Mouse (Mus musculus): ENCODE data around the gene Rab4a. TPM values are rescaled to one million over a fixed set of nuclear protein-coding genes. Genes with fewer than 3 reads are reported as not detected.
A peak's percentile ranks its signal among the peaks of the same experiment; 100 is the strongest.
"Not testable (repeated sequence)": the region's sequence is repeated elsewhere in the genome, so short reads cannot be mapped to it uniquely, and the experiment has no call there.

The Rab4a gene
- polyA plus RNA-seq, 1 experiment: 48.0 TPM

DNA sequence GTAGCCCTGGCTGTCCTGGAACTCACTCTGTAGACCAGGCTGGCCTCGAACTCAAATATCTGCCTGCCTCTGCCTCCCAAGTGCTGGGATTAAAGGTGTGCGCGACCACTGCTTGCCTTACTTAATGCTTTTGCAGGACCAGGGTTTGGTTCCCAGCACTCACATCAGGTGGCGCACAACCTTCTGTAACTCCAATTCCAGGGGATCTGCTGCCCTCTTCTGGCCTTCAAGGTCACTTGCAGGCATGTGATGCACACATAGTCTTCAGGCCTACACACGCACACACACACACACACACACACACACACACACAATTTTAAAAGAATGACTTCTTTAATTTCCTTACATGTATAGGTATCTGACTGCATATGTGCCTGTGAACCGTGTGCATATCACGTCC is 4.9 kb upstream of the Rab4a start:
- DNase-seq (ENCODE audit: low read depth): no peak
- no peak for TF ChIP-seq POLR2A (IDR thresholded peaks at IDR 0.05; ENCODE audit: borderline replicate concordance, extremely low read depth, insufficient read depth, insufficient read length, poor library complexity, severe bottlenecking)
- TF ChIP-seq CTCF (IDR thresholded peaks at IDR 0.05; ENCODE audit: borderline replicate concordance, extremely low read depth, insufficient read depth, insufficient read length): 0 out of 2 replicates have a peak, but pooled peaks have one; percentile 5

GRCm38 (mm10) chr8:123801538-123801937 is 4.2 kb upstream of the Rab4a start:
- DNase-seq (ENCODE audit: low read depth): no peak
- TF ChIP-seq CTCF (IDR thresholded peaks at IDR 0.05; ENCODE audit: borderline replicate concordance, extremely low read depth, insufficient read depth, insufficient read length): no peak
- TF ChIP-seq POLR2A (IDR thresholded peaks at IDR 0.05; ENCODE audit: borderline replicate concordance, extremely low read depth, insufficient read depth, insufficient read length, poor library complexity, severe bottlenecking): no peak

GRCm38 (mm10) chr8:123803639-123804038 is 2.1 kb upstream of the Rab4a start:
- TF ChIP-seq CTCF (IDR thresholded peaks at IDR 0.05; ENCODE audit: borderline replicate concordance, extremely low read depth, insufficient read depth, insufficient read length) (no peak), POLR2A (IDR thresholded peaks at IDR 0.05; ENCODE audit: borderline replicate concordance, extremely low read depth, insufficient read depth, insufficient read length, poor library complexity, severe bottlenecking) (no peak)
- no peak for DNase-seq (ENCODE audit: low read depth)

DNA sequence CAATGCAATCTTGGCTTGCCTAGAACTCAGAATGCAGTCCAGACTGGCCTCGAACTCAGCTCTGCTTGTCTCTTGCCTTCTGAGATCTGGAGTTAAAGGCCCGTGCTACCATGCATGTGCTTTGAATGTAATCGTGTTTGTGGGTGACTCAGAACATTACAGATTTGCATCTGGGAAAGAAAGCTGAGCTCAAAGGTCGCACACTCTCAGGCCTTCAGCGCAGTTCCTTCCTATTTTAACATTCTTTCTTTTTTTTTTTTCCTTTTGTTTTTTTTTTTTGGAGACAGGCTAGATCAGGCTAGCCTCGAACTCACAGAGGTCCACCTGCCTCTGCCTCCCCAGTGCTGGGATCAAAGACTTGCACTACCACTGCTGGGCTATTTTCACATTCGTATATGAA is 1.2 kb upstream of the Rab4a start:
- TF ChIP-seq POLR2A (IDR thresholded peaks at IDR 0.05; ENCODE audit: borderline replicate concordance, extremely low read depth, insufficient read depth, insufficient read length, poor library complexity, severe bottlenecking) (no peak), CTCF (IDR thresholded peaks at IDR 0.05; ENCODE audit: borderline replicate concordance, extremely low read depth, insufficient read depth, insufficient read length) (no peak)
- no peak for DNase-seq (ENCODE audit: low read depth)

- TF ChIP-seq POLR2A (IDR thresholded peaks at IDR 0.05; ENCODE audit: borderline replicate concordance, extremely low read depth, insufficient read depth, insufficient read length, poor library complexity, severe bottlenecking) (no peak), CTCF (IDR thresholded peaks at IDR 0.05; ENCODE audit: borderline replicate concordance, extremely low read depth, insufficient read depth, insufficient read length) (no peak)
- DNase-seq (ENCODE audit: low read depth): peak; percentile 10
Measured at GRCm38 (mm10) chr8:123805209-123805717, 522 bp upstream of the Rab4a start.

DNA sequence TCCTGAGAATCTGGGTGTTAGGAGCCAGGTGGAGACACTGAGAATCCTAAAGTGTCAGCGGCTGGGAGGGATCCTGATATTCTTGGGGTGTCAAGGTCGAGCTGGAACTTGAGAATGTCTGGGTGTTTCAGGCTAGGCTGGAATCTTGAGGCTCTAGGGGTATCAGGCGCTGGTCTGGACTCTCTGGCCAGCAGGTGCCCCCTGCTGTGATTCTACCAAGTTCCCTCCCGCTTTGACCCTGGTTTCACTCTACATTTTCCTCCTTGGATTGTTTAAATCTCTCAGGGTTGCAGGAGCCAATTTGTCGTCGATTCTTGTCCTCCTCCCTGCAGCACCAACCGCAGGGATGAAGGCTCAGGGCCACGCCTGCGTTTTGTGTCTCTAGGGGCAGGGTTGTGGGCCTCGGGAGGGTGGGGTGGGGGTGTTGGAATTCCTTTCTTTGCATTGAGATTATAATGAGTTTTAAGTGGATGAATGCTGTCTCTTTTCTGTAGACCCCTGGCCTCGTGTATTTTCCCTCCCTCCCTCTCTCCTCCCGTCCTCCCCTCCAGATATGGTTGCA is 670 bp downstream of the Rab4a start:
- TF ChIP-seq CTCF (IDR thresholded peaks at IDR 0.05; ENCODE audit: borderline replicate concordance, extremely low read depth, insufficient read depth, insufficient read length) (no peak), POLR2A (IDR thresholded peaks at IDR 0.05; ENCODE audit: borderline replicate concordance, extremely low read depth, insufficient read depth, insufficient read length, poor library complexity, severe bottlenecking) (no peak)
- DNase-seq (ENCODE audit: low read depth): no peak

- no peak for TF ChIP-seq CTCF (IDR thresholded peaks at IDR 0.05; ENCODE audit: borderline replicate concordance, extremely low read depth, insufficient read depth, insufficient read length)
- TF ChIP-seq POLR2A (IDR thresholded peaks at IDR 0.05; ENCODE audit: borderline replicate concordance, extremely low read depth, insufficient read depth, insufficient read length, poor library complexity, severe bottlenecking): no peak
- peak; percentile 35 for DNase-seq (ENCODE audit: low read depth)
Measured at GRCm38 (mm10) chr8:123807024-123807431, 1.2 kb downstream of the Rab4a start.

GRCm38 (mm10) chr8:123807852-123808573 is 2.2 kb downstream of the Rab4a start:
- no peak for TF ChIP-seq CTCF (IDR thresholded peaks at IDR 0.05; ENCODE audit: borderline replicate concordance, extremely low read depth, insufficient read depth, insufficient read length)
- TF ChIP-seq POLR2A (IDR thresholded peaks at IDR 0.05; ENCODE audit: borderline replicate concordance, extremely low read depth, insufficient read depth, insufficient read length, poor library complexity, severe bottlenecking): no peak
- no peak for DNase-seq (ENCODE audit: low read depth)

- no peak for DNase-seq (ENCODE audit: low read depth)
- TF ChIP-seq CTCF (IDR thresholded peaks at IDR 0.05; ENCODE audit: borderline replicate concordance, extremely low read depth, insufficient read depth, insufficient read length) (no peak), POLR2A (IDR thresholded peaks at IDR 0.05; ENCODE audit: borderline replicate concordance, extremely low read depth, insufficient read depth, insufficient read length, poor library complexity, severe bottlenecking) (no peak)
Measured at GRCm38 (mm10) chr8:123808671-123809070, 2.9 kb downstream of the Rab4a start.

- not testable (repeated sequence) for DNase-seq (ENCODE audit: low read depth)
Measured at GRCm38 (mm10) chr8:123809342-123809741, 3.6 kb downstream of the Rab4a start.

GRCm38 (mm10) chr8:123812227-123812626 is 6.4 kb downstream of the Rab4a start:
- no peak for DNase-seq (ENCODE audit: low read depth)
- TF ChIP-seq CTCF (IDR thresholded peaks at IDR 0.05; ENCODE audit: borderline replicate concordance, extremely low read depth, insufficient read depth, insufficient read length) (no peak), POLR2A (IDR thresholded peaks at IDR 0.05; ENCODE audit: borderline replicate concordance, extremely low read depth, insufficient read depth, insufficient read length, poor library complexity, severe bottlenecking) (no peak)

Measured in brain, embryonic 14.5 days (tissue).